Mouse (Mus musculus) kidney, postnatal 0 days (tissue): ENCODE data around the gene Mex3d. TPM values are rescaled to one million over a fixed set of nuclear protein-coding genes. Genes with fewer than 3 reads are reported as not detected.

Experiments used
- ATAC-seq: fragments of 200-750 bp; cut with Nextera tagmentation; replicated peaks from 2 replicates; pipeline ENCODE4 v1.8.0; 2017; ENCODE audit warnings: low read depth, moderate number of reproducible peaks, moderate TSS enrichment, moderate library complexity; ENCODE audit not compliant: low FRiP score
- DNase-seq: peaks from one replicate; pipeline ENCODE4 v3.0.0-alpha.2; 2016; ENCODE audit warnings: low spot score
- H3K27ac ChIP-seq: fragments of 300-500 bp; sonication (generic); 2 replicates; pipeline ENCODE4 v1.5.1; 2014; ENCODE audit warnings: mild to moderate bottlenecking
- H3K27me3 ChIP-seq: fragments of 300-500 bp; sonication (generic); 2 replicates; pipeline ENCODE4 v1.6.1; 2014; ENCODE audit warnings: low read length, mixed read lengths; ENCODE audit not compliant: insufficient read depth
- H3K36me3 ChIP-seq: fragments of 300-500 bp; sonication (generic); 2 replicates; pipeline ENCODE4 v1.6.1; 2014; ENCODE audit warnings: low read length, mixed read lengths; ENCODE audit not compliant: insufficient read depth
- H3K4me1 ChIP-seq: fragments of 300-500 bp; sonication (generic); replicated peaks from 2 replicates; pipeline ENCODE4 v1.6.1; 2014; ENCODE audit warnings: antibody characterized with exemption, low read length, mixed read lengths; ENCODE audit not compliant: insufficient read depth
- H3K4me2 ChIP-seq: fragments of 300-500 bp; sonication (generic); 2 replicates; pipeline ENCODE4 v1.6.1; 2014; ENCODE audit warnings: mild to moderate bottlenecking, low read length, moderate library complexity, mixed read lengths
- H3K4me3 ChIP-seq: fragments of 300-500 bp; sonication (generic); replicated peaks from 2 replicates; pipeline ENCODE4 v1.5.1; 2014; ENCODE audit warnings: low read depth, low read length
- H3K9ac ChIP-seq: fragments of 300-500 bp; sonication (generic); 2 replicates; pipeline ENCODE4 v1.6.1; 2014; ENCODE audit warnings: low read depth, low read length
- H3K9me3 ChIP-seq: fragments of 300-500 bp; sonication (generic); replicated peaks from 2 replicates; pipeline ENCODE4 v1.6.1; 2016; ENCODE audit warnings: low read length, inconsistent platforms, mixed read lengths
- CTCF ChIP-seq: IDR thresholded peaks from 2 replicates; pipeline ENCODE4 v1.5.1; 2016; ENCODE audit warnings: antibody characterized with exemption, low read depth, mild to moderate bottlenecking, moderate library complexity
- WGBS: fragments of 180-500 bp; shearing (Covaris S2); extraction: QIAGEN DNeasy Blood & Tissue Kit; methylation state at CpG from one replicate; pipeline ENCODE4 v1.1.7; 2014; 5-methylcytosine and 5-hydroxymethylcytosine counted together
- polyA plus RNA-seq: library from polyadenylated mRNA; unstranded; fragments of >200 nt; fragmentation: Nextera tagmentation; extraction: Ambion mirVana; gene quantifications from 2 replicates; pipeline ENCODE4 v1.2.1, GENCODE M21; 2015

The Mex3d gene
- 6.6 and 7.8 TPM in 2 replicates for polyA plus RNA-seq

DNA sequence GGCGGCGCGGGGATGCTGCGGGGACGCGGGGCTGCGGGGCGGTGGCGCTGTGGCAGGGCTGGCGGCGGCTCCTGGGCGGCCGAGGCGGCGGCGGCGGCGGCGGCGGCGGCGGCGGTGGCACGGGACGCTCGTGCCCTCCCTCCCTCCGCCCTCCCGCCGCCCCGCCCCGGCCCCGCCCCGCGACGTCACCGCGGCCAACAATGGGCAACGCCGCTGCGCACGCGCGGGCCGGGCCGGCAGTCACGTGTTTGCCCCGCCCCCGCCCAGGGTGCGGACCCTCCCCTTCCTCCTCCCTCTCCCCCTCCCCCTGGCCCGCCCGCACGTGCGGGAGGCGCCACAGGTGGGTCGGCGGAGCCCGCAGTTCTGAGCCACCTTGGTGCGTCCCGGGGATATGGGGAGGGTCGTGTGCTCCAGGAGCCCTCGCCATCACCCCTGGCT is at the start of gene Mex3d:
Gene Mex3d (minus strand): TSS at position 138 of the 438 bp plus-strand sequence.
- under 1% methylated on average over 18 of the region's 61 CpGs for WGBS
- H3K9ac ChIP-seq: peak within 1 kb of the TSS; percentile 93
- peak within 1 kb of the TSS; percentile 96 for H3K4me2 ChIP-seq
- no peaks in the 10 kb centered on the region for H3K9me3 ChIP-seq
- H3K4me3 ChIP-seq: peak within 1 kb of the TSS; percentile 87
- DNase-seq (peak; percentile 89), ATAC-seq (peak; percentile 22)
- H3K36me3 ChIP-seq: peaks cover 16% of the 10 kb centered on the region
- no peaks in the 10 kb centered on the region for H3K27me3 ChIP-seq
- peaks cover 27% of the 10 kb centered on the region for H3K4me1 ChIP-seq
- H3K27ac ChIP-seq: peak within 1 kb of the TSS; percentile 80
- no peak for TF ChIP-seq CTCF

DNA sequence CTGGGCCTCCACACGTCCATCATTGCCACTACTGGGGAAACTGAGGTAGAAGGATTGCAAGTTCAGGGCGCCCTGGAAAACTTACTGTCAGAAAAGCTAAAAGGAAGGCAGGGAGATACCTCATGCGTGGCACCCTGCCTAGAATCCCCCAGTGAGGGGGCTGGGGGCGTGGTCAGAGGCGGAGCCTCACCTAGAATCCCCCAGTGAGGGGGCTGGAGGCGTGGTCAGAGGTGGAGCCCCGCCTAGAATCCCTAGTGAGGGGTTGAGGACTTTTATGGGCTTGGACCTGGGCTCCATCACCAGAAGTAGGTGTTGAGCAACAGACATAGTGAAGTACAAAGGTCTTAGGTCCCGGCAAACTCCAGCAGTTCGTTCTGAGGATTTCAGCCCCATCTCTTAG is 48.8 kb upstream of the Mex3d start:
- no peaks in the 10 kb centered on the region for H3K36me3 ChIP-seq
- no peaks in the 10 kb centered on the region for H3K27me3 ChIP-seq
- peak; percentile 57 for DNase-seq
- no peak overlapping the region for H3K4me2 ChIP-seq
- no peak overlapping the region for H3K9ac ChIP-seq
- no peak overlapping the region for H3K4me3 ChIP-seq
- H3K27ac ChIP-seq: 0 out of 2 replicates have a peak overlapping the region, but pooled peaks have one; percentile 48
- H3K9me3 ChIP-seq: no peaks in the 10 kb centered on the region
- peaks cover 3% of the 10 kb centered on the region; the same call in 1 of the 2 replicates for H3K4me1 ChIP-seq
- ATAC-seq: no peak
- 17% methylated on average over 9 of the region's 9 CpGs for WGBS
- TF ChIP-seq CTCF: no peak

DNA sequence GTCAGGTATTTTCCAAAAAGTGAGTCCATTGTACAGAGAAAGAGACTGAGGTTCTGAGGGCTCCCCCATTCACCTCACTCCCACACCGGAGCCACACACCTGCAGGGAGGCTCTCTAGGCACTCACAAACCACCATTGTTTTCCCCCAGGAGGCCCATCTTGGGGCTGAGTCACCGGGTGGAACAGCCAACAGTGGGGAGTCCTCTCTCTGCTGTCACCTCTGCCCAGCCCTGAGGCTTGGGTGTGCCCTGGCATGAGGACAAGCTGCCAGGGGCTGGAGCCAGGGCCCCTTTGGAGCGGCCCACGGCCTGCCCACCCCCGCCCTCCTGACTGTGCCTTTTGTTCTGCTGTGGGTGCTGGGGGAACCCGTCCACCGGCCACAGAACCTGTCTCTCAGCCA is 48.3 kb upstream of the Mex3d start:
- ATAC-seq (no peak), DNase-seq (no peak)
- Histone ChIP-seq H3K9me3 (no peaks in the 10 kb centered on the region), H3K27ac (peak overlapping the region; percentile 48; the same call in 1 of the 2 replicates), H3K4me1 (peaks cover 8% of the 10 kb centered on the region; the same call in 1 of the 2 replicates), H3K9ac (no peak overlapping the region), H3K4me2 (no peak overlapping the region), H3K27me3 (no peaks in the 10 kb centered on the region), H3K4me3 (no peak overlapping the region), H3K36me3 (no peaks in the 10 kb centered on the region)
- WGBS: 39% methylated on average over 7 of the region's 7 CpGs
- no peak for TF ChIP-seq CTCF

GRCm38 (mm10) chr10:80434823-80435222 is 47.4 kb upstream of the Mex3d start:
- no peak overlapping the region for H3K27ac ChIP-seq
- WGBS: 84% methylated on average over 3 of the region's 3 CpGs
- no peak overlapping the region for H3K9ac ChIP-seq
- H3K27me3 ChIP-seq: no peaks in the 10 kb centered on the region
- H3K4me2 ChIP-seq: no peak overlapping the region
- no peaks in the 10 kb centered on the region for H3K9me3 ChIP-seq
- no peak for ATAC-seq
- H3K4me1 ChIP-seq: peaks cover 8% of the 10 kb centered on the region; the same call in 1 of the 2 replicates
- H3K4me3 ChIP-seq: no peak overlapping the region
- no peak for DNase-seq
- H3K36me3 ChIP-seq: no peaks in the 10 kb centered on the region
- no peak for TF ChIP-seq CTCF

DNA sequence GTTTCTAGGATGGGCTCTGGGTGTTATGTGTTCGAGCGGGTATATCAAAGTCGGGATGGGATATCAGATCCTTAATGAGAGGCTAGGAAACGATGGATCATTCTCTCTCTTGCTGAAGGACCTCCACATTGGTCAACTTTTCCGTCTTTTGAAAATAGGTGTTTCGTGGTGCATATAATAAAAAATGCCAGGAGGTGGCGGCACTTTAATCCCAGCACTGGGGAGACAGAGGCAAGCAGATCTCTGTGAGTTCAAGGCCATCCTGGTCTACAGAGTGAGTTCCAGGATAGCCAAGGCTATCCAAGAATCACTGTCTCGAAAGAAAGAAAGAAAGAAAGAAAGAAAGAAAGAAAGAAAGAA is 46.8 kb upstream of the Mex3d start:
- Histone ChIP-seq H3K9me3 (no peaks in the 10 kb centered on the region), H3K27ac (no peak overlapping the region), H3K4me1 (peaks cover 8% of the 10 kb centered on the region; the same call in 1 of the 2 replicates), H3K27me3 (no peaks in the 10 kb centered on the region), H3K4me3 (no peak overlapping the region; the same call in 1 of the 2 replicates), H3K9ac (no peak overlapping the region), H3K4me2 (0 out of 2 replicates have a peak overlapping the region, but pooled peaks have one; percentile 85), H3K36me3 (peaks cover 4% of the 10 kb centered on the region; the same call in 1 of the 2 replicates)
- WGBS: 14% methylated on average over 8 of the region's 8 CpGs
- 0 out of 2 replicates have a peak, but pooled peaks have one; percentile 34 for TF ChIP-seq CTCF
- ATAC-seq (no peak), DNase-seq (no peak)

GRCm38 (mm10) chr10:80433513-80434232 is 46.2 kb upstream of the Mex3d start, which contains the start of gene Tcf3:
Gene Tcf3 (minus strand): TSS chr10:80433647.
- H3K9me3 ChIP-seq: no peaks in the 10 kb centered on the region
- peak; percentile 87 for ATAC-seq
- peaks cover 10% of the 10 kb centered on the region; the same call in 1 of the 2 replicates for H3K36me3 ChIP-seq
- under 1% methylated on average over 58 of the region's 61 CpGs for WGBS
- TF ChIP-seq CTCF: no peak
- peak within 1 kb of the TSS; percentile 85 for H3K4me2 ChIP-seq
- H3K27me3 ChIP-seq: no peaks in the 10 kb centered on the region
- peak; percentile 100 for DNase-seq
- H3K4me3 ChIP-seq: peak within 1 kb of the TSS; percentile 97
- peak within 1 kb of the TSS; percentile 96 for H3K27ac ChIP-seq
- H3K4me1 ChIP-seq: peaks cover 8% of the 10 kb centered on the region; the same call in 1 of the 2 replicates
- peak within 1 kb of the TSS; percentile 99 for H3K9ac ChIP-seq
